Mouse (Mus musculus): ENCODE data around the gene Creld1. TPM values are rescaled to one million over a fixed set of nuclear protein-coding genes. Genes with fewer than 3 reads are reported as not detected.

Gene Creld1
- total RNA-seq (2021) = 10 to 100 TPM; 39.1 to 49.8 TPM
- long read RNA-seq, experiment 1, transcript Creld1-201 (10 exons, 2,306 nt) = major isoform, 20 of 32 reads
- long read RNA-seq, experiment 1, partial matches to known transcripts = 5 of 32 reads
- long read RNA-seq, experiment 1, other reads (novel, unspliced or antisense) = 3 of 32 reads
- long read RNA-seq, experiment 2, transcript Creld1-201 (10 exons, 2,306 nt) = major isoform, 23 of 38 reads
- long read RNA-seq, experiment 2, transcript Creld1-206 (1 exons, 1,327 nt) = minor isoform, 5 of 38 reads
- long read RNA-seq, experiment 2, partial matches to known transcripts = 4 of 38 reads
- long read RNA-seq, experiment 2, other reads (novel, unspliced or antisense) = 4 of 38 reads

DNA sequence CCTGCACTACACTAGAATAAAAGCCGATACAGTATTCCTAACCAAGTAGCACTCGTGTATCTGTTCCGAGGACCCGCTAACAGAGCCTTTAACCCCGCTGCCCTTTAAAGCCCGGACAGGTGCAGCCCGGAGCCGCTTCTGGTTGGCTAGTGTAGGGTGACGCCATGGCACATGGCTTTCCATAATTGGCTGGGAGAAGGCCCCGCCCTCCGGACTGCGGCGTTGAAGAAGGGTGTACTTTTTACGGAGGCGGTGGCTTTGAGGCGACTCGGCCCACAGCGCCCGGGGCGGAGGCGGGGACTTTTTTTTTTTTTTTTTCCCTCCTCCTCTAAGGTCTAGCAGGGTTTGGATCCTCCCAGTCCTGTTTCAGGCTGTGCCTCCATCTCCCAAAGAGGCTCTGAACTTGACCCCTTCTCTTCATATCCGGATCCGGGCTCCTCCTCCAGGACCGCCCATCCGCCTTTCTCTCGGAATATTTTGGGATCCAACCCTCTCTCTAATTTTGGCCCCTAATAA, at the start of gene Creld1:
Gene Creld1 (plus strand): TSS at position 198 of the 516 bp plus-strand sequence.
- intact Hi-C loops (cut with DNase I) = no loop called here

DNA sequence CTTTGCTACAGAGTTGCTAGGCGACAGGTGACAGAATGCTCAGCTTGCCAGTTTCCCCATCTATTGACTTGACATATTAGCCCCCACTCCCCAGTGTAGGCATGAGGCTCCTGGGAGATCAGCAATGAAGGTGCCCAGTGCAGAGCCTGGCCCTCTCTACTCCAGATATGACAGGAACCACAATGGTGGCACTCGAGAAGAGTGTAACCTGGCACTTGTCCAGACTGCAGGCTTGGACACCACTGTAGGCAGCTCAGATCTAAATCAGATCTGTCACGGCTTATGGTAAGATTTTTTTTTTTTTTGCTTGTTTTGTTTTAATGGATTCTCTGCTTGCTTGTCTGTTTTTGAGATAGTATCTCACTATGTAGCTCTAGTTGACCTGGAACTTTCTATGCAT, 49.4 kb upstream of the Creld1 start:
- DNase-seq = no peak
- intact Hi-C loops (cut with DNase I) = no loop called here

More for the DNA sequence above, at the start of gene Creld1:
- peak; percentile 82 to 94 for DNase-seq

DNA sequence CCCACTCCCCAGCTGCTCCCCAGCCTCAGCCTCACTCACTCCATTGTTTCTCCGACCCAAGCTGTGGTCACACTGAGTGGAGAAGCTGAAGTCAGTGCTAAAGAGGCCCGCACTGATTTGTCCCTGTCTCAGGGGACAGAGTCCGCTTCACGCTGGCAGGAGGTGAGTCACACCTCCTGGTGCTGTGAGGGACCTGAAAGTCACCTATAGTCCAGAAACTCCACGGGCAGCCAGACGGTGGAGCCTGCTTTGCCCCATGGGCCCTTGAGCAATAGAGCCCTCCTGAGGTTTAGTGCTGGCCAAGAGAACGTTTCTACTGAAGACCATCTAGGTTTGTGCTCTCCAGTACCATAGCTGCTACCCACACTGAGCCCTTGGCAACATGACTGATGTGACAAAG, 48.4 kb upstream of the Creld1 start:
- no peak for DNase-seq
- intact Hi-C loops (cut with DNase I) = no loop called here

DNA sequence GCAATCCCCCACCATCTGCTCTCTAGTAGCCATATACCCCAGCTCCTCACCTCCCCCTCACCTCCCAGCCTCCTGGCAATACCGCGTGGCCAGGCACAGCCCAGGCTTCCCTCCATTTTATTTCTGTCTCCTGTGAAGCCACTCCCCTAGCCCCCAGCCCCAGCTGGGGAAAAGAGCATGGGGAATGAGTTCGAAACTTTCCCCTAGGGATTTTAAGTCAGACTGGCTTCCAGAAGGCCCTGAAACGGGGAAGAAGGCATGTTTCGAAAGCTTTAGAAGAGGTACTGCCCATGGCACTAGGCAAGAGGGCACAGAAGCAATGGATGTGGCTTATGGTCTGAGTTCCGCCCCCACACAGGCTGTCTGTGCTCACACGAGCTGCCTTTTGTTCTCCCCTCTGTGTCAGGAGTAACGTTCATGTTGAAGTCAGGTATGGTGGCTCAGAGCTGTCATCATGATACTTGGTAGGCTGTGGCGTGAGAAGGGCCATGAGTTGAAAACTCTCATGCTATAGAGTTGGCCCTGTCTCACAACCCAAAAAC, 47.4 kb upstream of the Creld1 start, which contains the start of gene Cidec:
Gene Cidec (minus strand): TSS at position 97 of the 542 bp plus-strand sequence.
- no peak for DNase-seq
- intact Hi-C loops (cut with DNase I) = no loop called here

DNA sequence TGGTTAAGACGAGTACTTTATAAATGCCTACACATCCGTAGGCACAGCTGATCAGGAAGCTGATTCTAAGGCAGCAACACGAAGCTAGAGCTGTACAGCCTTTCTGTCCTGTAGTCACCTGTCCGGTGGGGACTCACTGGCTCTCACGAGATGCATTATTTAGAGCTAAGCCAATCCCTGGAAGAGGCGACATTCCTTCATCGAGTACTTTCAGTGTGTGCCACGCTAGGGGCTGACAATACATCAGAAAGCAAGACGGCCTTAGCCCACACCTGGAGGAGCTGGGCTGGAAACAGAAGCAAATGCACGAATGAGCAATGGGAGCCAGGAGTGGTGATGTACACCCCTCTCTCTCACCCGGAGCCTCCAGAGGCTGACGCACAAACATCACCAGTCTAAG, 46.0 kb upstream of the Creld1 start:
- DNase-seq = no peak
- intact Hi-C loops (cut with DNase I) = no loop called here

DNA sequence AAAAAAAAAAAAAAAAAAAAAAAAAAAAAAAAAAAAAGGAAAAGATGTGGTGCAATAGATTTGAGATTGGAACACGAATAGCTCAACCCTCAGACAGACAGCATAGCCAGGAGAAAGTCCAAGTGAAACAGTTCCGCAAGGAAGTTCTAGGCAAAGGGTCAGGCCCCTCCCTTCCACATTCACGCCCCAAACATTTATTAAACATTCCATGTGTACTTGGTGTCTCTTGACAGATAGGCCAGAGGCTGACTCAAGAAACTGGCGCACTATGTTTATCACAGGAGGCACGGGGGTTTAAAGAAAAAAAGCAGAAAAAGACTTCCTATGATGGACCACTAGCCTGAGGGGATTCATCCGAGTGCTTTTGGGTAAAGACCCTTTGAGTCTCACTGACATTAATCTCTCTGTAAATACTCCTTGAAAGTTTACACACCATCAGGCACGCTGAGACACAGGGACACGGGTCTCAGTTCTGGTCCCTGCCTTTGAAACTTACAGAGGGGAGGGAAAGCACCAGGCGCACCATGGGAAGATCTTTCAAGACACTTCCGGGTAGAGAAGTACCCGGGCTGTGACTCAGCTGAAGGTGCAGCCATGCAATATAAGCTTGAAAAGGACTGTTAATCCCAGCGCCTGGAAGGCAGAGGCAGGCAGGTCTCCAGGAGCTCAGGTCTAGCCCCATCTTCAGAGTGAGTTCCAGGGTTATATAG, 44.2 kb upstream of the Creld1 start:
- intact Hi-C loops (cut with DNase I) = no loop called here

DNA sequence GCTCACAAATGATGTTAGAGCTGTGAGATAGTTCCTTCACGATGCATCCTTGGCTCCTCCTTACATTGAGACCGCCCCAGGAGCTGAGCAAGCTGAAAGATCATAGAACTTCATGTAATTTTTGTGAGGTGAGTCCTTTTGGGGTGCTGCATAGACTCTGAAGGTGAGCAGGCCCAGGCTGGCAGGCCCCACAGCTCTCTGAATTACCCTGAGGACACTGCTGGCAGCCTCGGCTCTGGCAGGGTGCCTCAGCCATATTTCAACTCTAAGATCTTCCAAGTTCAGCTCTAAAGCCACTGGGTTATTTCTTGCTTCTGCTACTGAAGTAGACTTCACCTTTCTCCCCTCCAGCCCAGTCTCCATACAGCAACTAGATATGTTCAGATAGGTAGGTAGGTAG, 42.4 kb upstream of the Creld1 start:
- intact Hi-C loops (cut with DNase I) = loop anchor here (2.0 to 5.0 kb wide), 2 partner anchors 28 to 242 kb away; no protein-coding TSS in a partner anchor
- no peak for DNase-seq

More for the DNA sequence above, 44.2 kb upstream of the Creld1 start:
- DNase-seq = no peak

DNA sequence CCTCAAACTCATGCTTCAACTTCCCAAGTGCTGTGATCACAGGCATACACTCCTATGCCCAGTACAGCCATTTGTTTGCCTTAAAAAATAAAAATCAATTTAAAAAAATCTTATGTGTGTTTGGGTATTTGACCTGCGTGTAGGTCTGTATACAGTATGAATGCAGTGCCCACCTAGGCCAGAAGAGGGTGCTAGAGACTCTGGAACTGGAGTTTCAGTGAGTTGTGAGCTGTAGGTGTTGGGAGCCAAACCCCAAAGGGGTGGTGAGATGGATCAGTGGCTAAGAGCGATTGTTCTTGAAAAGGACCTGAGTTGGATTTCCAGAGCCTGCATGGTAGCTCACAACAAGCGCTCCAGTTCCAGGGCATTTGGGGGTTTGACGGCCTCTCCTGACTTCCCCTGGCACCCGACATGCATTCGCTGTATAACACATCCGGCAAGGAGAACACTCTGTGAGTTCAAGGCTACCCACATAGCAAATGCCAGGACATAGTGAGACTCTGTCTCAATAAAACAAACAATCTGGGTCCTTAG, 41.9 kb upstream of the Creld1 start:
- peak; percentile 58 to 65 for DNase-seq
- intact Hi-C loops (cut with DNase I) = loop anchor here (2.0 to 5.0 kb wide), 2 partner anchors 28 to 241 kb away; no protein-coding TSS in a partner anchor

DNA sequence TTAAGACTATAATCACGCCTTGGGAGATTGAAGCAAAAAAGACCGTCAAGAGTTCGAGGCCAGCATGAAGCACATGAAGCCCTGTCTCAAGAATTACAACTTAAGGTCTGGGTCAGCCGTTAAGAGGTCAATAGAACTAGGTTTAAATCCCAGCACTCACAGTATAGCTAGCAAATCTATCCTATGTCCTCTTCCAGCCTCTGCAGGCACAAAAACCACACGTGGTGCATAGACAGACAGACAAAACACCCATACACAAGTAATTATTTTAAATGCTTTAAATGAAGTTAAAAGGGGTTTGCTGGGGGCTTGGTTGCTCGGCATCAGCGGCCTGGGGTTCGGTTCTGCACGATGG, 41.0 kb upstream of the Creld1 start:
- intact Hi-C loops (cut with DNase I) = loop anchor here (5.0 kb wide), 1 partner anchor 240 kb away; no protein-coding TSS in a partner anchor

DNA sequence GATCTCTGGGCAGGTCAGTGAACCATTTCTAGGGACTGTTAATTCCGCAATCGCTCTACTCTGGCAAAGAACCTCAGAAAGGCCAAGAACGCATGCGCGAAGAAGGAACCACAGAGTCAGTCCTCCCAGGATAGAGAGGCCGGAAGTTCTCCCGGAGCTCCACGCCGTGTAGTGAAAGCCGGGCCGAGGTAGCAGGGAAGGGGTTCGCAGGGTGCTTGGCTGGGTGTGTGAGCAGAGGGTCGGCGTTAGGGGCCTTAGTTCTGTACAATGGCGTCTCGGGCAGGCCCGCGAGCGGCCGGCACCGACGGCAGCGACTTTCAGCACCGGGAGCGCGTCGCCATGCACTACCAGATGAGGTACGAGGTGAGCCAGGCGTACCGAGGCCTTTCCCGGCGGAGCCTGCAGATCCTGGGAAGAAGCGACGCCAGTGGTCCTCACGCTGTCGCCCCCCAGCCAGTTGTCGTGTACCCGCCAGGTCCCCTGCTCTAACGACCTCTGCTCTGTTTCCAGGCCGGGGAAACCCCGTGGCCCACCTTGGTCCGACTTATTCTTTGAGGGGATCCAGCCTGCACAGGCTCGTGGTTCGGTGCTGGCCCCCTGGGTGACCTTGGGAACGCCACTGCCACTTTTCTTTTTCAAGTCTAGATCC, 40.5 kb upstream of the Creld1 start, which contains the start of gene Jagn1:
Gene Jagn1 (plus strand): TSS at position 128 of the 649 bp plus-strand sequence.
- peak; percentile 87 to 90 for DNase-seq
- intact Hi-C loops (cut with DNase I) = loop anchor here (5.0 kb wide), 1 partner anchor 240 kb away; no protein-coding TSS in a partner anchor

More for the DNA sequence above, 41.0 kb upstream of the Creld1 start:
- no peak for DNase-seq

DNA sequence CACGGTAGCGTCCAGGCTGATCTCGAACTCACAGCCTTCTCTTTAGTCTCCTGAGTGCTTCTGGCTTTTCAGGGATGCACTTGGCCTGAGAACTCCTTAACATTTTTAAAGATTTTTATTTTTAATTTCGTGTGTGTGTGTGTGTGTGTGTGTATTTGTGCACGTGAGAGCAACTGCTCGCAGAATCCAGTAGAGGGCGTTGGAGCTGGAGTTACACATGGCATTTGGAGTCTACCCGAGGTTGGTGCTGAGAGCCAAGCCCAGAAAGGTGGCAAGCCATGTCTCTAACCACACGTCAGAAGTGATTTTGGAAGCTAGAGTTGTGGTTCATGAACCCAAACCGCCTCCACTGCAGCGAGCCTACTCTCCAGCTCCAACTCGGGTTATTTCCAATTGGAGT, 40.0 kb upstream of the Creld1 start:
- intact Hi-C loops (cut with DNase I) = loop anchor here (5.0 kb wide), 1 partner anchor 239 kb away; no protein-coding TSS in a partner anchor
- no peak for DNase-seq

DNA sequence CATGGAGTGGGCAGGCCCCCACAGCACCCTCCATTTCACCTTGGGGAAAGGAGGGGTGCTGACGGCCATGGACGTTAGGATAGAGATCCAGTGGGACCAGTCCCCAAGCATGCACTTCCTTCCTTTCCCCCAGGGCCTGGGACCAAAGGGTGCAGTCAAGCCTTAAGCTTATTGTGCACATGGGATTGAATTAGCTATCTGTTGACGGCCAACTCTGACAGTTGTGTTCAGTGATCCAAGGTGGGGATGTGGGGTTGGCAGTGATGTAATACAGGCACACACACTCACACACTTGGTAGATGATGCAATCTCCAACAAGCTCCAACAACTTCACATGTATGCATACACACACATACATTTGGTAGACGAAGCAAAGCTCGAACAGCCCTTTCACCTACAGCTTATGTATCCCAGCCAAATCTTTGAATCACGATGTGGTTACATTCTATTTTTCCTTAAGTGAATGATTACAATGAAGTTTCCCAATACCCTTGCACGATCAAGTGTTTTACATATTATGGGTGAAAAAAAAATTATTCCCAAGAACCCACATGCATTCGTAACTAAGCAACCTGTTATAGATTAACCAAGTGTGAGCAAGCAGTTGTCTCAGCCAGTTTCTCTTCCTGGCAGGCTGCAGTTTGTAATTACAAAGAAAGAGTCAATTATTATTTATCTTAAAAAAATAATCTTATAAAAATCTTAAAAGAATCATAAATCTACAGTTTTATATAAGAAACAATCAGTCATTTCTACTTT, 38.7 kb upstream of the Creld1 start:
- intact Hi-C loops (cut with DNase I) = loop anchor here (5.0 kb wide), 1 partner anchor 238 kb away; no protein-coding TSS in a partner anchor
- DNase-seq = no peak

DNA sequence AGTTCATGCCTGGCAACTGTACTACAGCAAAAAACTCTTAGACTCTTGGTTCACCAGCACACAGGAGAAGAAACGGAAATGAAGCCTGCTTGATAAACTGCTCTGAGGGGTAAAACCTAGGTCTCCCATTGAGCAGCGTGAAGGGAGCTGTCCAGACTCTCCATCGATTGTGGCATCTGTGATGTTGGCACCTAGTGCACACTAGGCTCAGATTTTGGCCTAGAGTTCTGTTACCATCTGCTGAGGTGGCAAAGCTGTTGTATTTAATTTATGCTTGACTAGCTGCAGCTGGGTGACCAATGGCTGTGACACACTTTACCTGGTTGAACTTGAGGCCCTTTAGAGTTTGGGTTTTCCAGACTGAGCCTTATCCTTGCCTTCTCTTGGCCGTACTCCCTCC, 35.5 kb upstream of the Creld1 start:
- intact Hi-C loops (cut with DNase I) = no loop called here
- no peak for DNase-seq

DNA sequence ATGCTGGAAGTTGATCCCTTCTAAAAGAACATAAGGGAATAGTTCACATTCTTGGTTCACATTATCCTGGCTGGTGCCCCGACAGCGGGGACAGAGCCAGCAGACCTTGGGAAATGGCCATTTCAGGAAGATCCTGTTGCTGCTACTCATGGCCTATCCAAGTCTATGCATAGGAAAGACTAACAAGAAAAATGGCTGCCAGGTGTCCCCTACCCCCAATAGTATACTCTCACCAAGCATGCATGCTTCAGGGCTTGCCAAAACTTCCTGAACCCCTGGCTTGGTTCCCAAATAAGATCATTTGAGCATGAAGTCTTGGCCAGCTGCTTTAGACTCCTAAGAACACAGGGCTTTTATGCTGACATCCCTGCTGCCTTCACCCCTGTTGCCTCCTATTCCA, 31.3 kb upstream of the Creld1 start:
- peak in 1 of 2 experiments; percentile 29 for DNase-seq

DNA sequence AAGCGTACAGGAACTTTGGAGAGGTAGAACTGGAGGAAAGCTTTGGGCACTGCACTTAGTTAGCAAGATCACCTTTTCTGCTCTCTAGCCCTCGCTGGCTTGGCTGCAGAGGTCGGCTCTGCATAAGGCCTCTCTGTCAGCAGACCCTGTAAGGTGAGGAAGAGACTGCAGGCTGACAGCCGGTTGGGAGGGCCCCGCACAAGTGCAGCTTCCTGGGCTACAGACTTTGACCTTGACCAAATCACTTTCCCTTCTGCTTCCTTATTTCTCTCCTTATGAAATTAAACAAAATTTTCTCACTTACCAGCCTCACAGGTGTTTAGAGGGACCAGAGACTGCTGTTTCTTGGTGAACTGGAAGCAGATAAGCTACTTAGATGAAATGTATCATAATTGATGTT, 28.1 kb upstream of the Creld1 start:
- intact Hi-C loops (cut with DNase I) = no loop called here

More for the DNA sequence above, 31.3 kb upstream of the Creld1 start:
- intact Hi-C loops (cut with DNase I) = no loop called here

DNA sequence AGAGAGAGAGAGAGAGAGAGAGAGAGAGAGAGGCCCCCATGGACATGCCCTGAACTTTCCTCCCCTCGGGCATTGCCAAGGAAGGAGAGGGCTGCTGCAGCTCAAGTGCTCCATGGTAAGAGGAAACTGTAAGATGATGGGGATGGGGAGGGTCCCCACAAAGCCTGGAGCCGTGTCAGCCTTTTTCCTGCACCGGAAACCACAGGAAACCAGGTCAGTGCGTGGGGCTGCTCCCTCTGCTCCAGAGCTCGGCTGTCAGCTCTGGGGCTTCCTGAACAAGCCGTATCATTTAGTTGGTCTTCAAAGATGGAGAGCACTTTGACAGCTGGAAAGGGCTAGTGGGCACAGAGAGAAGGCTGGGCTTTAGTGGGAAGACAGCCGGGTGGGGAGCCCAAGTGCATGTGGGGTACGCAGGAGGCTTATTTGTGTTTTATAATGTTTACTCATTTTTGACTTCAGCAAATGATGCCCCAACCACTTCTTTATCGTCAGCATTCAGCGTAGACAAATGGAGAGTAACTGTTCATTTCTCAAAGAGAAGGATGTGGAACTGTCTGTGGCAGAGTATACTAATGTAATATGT, 25.1 kb upstream of the Creld1 start, which contains the start of gene Il17re:
Gene Il17re (plus strand): TSS at position 533 of the 583 bp plus-strand sequence.
- DNase-seq = no peak
- intact Hi-C loops (cut with DNase I) = no loop called here

More for the DNA sequence above, 28.1 kb upstream of the Creld1 start:
- DNase-seq = no peak

DNA sequence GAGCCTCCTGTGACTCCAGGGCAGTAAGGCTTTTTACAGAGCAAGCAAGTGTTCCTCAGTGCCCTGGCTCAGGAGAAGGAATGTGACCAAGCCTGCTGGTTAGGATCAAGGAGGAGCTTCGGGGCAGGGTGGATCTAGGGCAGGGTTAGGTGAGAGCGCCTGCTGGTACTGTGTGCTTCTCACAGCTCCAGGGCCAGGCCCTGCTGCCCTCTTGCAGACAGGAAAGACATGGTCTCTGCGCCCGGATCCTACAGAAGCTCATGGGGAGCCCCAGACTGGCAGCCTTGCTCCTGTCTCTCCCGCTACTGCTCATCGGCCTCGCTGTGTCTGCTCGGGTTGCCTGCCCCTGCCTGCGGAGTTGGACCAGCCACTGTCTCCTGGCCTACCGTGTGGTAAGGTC, 24.5 kb upstream of the Creld1 start:
- DNase-seq = no peak
- intact Hi-C loops (cut with DNase I) = no loop called here

DNA sequence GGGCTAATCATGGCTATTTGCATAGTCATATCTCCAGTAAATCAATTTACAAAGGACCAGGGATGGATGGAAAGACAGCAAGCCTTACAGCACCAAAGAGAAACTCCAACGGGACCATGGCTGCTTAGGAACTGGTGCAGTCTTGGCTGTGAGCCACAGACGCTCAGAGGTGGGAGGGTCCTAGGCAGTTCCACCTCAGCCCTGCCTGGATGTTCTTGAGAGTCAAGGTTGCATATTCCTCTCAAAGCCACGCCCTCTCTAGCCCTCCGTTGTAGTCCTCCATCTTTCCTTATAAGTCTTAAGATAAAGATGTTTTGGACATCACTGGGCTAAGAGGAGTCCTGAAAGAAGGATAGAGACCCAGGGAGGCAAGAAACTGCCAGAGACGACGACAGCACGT, 19.1 kb upstream of the Creld1 start:
- intact Hi-C loops (cut with DNase I) = loop anchor here (10.0 kb wide), 1 partner anchor 289 kb away; no protein-coding TSS in a partner anchor

DNA sequence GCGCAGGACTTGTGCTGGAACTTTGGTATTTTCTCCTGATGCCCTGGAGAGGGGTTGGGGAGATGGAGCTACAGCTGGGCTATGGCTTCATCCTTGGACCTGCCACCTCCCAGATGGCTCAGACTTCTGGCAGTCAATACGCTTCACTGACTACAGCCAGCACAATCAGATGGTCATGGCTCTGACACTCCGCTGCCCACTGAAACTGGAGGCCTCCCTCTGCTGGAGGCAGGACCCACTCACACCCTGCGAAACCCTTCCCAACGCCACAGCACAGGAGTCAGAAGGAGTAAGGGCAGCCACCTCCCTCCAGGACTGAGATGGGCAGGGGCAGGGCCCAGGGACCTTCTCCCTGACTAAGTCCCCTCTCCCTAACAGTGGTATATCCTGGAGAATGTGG, 17.5 kb upstream of the Creld1 start:
- intact Hi-C loops (cut with DNase I) = loop anchor here (10.0 kb wide), 1 partner anchor 291 kb away; no protein-coding TSS in a partner anchor
- DNase-seq = no peak

More for the DNA sequence above, 19.1 kb upstream of the Creld1 start:
- no peak for DNase-seq
